Mouse (Mus musculus) G1E-ER4 (cell line): ENCODE data around the gene Gm44502. TPM values are rescaled to one million over a fixed set of nuclear protein-coding genes. Genes with fewer than 3 reads are reported as not detected.

ENCODE experiments used
- GATA1 ChIP-seq: IDR thresholded peaks from one replicate; pipeline ENCODE4 v1.8.0; 2012; ENCODE audit warnings: low read length, inconsistent platforms
- polyA plus RNA-seq: library from polyadenylated mRNA; stranded (reverse); fragments of >175 nt; gene quantifications from 2 replicates; pipeline ENCODE4 v1.2.3, GENCODE M21; 2012

The Gm44502 gene
- polyA plus RNA-seq = 0.45 and 1.3 TPM in 2 replicates

GRCm38 (mm10) chr15:89429352-89430221 lies at the start of gene Gm44502, which contains the start of the genes C730034F03Rik and Chkb:
TSS of gene Gm44502 (minus strand) at chr15:89429696.
TSS of gene C730034F03Rik (plus strand) at chr15:89429589.
TSS of gene Chkb (minus strand) at chr15:89429908.
- no peak for TF ChIP-seq GATA1

DNA sequence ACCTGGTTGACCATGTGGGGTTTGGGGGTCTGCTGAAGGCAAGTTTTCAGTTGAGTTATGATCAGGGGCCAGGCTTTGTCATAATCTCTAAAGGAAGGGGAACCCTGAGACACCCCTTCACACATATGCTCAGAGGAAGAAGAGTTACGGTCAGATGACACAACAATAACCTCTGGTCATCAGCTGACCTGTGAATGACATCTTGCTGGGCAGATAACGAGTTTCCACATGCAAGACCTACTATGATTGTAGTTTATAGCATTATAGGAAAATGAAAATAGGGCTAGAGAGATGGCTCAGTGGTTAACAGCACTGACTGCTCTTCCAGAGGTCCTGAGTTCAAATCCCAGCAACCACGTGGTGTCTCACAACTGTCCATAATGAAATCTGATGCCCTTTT lies 49.1 kb upstream of the Gm44502 start:
- TF ChIP-seq GATA1 = no peak

DNA sequence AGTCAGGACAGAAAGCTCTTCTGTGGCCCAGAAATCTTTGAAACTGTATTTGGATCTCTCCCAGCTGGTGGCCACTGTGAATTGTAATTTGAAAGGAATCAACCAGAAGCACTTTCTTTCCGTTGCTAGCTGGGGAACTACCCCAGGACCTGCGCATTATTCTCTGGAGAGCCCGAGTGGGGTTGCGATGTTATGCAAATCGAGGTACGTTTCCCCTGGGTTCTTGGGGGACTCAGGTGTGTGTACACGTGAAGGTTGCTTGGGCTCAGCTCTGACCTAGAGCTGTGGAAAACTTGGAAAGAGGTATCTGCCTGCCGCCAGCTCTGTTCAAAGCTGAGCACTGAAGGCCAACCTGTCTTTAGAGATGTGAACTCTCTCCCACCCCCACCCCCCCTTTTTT lies 48.3 kb upstream of the Gm44502 start:
- no peak for TF ChIP-seq GATA1

DNA sequence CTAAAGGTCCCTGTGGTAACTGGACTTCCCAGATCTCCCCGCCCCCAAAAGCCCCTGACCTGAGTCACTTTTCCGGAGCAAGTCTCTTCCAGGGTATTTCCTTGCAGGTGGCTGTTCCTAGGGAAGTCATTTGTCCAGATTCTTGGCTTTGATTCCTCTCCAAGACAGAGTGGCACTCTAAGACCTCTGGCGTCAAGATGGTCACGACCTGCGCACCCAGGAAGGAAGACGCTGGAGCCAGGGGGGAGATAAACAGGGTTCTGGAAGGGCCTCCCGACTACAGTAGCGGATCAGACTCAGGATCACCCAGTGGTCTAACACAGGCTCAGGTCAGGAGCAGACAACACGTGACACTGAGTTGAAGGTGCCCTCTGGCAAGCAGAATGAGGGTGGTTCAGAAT lies 47.6 kb upstream of the Gm44502 start, which contains the start of gene Arsa:
Arsa (minus strand) TSS at position 335 of the 401 bp plus-strand sequence.
- no peak for TF ChIP-seq GATA1

- TF ChIP-seq GATA1 = no peak
Measured at GRCm38 (mm10) chr15:89476475-89476815, 46.9 kb upstream of the Gm44502 start.

DNA sequence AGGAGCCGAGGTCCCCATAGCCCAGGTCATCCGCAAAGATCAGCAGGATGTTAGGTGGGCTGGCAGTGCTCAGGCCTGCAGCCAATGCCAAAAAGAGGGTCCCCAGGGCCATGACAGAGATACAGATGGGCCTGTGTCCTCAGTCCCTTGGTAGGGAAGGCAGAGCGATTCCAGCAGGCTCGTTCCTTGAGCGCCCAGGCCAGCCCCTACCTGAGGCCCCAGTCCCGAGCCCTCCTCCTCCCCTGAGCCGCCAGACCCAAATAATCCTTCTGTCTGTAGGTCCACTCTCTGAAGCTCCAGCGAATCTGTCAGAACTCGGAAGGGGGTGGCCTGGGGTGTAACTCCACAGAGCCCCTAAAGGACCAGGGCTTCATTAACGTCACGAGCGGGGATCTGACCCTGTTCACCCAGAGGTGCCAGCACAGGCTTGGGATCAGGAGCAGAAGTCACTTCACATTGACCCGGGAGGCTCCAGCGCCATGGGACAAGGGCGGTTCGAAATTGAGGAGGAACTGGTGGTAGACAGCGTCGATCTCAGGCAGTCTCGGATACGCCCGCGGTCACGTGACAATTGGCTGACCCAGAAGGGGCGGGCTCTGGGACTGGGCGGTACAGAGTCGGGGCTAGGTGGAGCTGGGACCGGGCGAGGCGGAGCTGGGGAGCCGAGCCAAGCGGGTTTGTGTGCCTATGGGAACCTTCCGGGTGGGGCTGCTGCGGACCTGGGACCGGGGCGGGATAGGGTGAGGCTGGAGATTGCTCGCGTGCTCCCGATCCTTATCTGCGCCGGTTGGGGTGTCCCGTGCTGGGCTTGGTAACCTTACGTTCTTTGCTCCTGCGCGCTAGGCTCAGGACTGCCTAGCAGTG lies 46.3 kb upstream of the Gm44502 start:
- peak; percentile 27 for TF ChIP-seq GATA1

GRCm38 (mm10) chr15:89475293-89475600 lies 45.8 kb upstream of the Gm44502 start:
- no peak for TF ChIP-seq GATA1

DNA sequence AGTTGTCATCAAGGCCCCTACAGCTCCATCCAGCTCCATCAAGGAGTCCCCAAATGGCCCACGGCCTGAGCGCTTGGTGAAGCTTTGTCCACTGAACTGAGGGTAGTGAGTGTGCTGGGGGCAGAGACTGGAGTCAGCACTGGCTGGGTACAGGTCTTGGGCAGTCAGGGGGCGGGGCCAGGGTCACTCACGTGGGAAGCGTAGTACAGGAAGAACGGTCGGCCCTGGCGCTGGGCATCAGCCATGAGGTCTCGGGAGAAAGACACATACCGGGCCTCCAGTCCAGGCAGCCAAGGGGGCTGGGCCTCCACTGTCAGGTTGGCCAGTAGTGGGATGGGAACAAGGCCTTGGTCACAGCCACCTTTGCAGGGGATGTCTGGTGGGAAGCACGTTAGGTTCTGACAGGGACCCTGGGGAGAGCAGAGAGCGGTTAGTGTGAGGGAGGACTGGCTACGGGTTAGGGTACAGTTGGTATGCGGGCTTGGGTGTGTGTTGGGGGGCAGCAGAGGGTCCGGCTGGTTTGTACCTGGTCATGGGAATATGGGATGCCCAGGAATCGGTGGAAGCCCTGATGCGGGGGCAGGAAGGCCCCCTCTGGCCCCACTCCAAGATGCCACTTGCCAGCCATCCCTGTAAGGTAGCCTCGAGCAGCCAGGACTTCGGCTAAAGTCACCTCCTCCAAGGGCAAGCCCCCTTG lies 45.2 kb upstream of the Gm44502 start:
- TF ChIP-seq GATA1 = no peak

DNA sequence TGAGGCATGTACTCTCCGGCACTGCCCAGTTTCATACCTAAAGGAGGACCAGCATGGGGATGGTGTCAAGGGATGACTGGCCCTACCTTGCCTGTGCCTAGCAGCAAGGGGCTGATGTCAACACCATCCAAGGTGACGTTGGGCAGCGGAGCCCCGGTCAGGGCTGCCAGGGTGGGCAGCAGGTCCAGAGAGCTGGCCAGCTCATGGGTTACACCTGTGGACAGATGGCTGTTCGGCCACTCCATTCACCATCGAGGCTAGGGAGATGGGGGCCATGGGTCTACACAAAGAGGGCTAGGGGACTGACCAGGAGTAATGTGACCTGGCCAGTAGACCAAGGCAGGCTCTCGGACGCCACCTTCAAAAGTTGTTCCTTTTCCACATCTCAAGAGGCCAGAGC lies 44.4 kb upstream of the Gm44502 start:
- TF ChIP-seq GATA1 = no peak

DNA sequence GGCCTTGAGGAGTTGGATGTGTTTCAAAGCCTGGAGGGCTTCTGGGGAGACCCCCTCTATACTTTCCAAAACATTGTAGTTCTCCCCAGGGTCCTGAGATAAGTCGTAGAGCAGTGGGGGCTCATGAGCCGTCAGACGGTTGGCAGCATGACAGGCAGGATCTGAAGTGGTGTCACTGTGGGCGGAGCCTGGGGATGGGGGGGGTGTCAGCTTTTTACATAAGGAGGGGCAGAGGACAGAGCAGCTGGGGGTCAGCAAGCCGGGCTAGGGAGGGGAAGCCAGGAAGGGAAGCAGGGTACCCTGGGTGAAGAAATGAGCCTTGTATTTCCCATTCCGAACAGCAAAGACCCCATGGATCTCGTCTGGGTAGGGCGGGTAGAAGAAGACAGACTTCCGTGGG lies 43.9 kb upstream of the Gm44502 start:
- TF ChIP-seq GATA1 = no peak

- TF ChIP-seq GATA1 = no peak
Measured at GRCm38 (mm10) chr15:89471476-89471875, 42.0 kb upstream of the Gm44502 start.

DNA sequence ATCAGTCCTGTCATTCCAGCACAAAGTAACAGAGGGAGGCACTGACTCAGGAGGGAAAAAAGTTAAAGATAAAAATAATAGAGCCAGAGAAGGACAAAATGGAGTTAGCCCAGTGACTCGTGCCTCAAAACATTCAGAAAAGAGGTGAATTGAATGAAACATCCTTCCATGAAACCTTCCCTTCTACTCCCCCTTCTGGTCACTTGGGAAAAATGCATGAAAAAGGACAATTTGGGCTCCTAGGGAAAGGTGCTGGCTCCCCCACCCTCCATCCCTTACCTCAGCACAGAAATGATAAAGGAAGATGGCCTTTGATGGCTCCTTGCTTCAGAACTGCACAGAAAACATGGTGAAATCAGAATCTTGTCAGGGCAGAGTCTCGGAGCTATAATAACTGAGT lies 39.1 kb upstream of the Gm44502 start:
- TF ChIP-seq GATA1 = no peak

DNA sequence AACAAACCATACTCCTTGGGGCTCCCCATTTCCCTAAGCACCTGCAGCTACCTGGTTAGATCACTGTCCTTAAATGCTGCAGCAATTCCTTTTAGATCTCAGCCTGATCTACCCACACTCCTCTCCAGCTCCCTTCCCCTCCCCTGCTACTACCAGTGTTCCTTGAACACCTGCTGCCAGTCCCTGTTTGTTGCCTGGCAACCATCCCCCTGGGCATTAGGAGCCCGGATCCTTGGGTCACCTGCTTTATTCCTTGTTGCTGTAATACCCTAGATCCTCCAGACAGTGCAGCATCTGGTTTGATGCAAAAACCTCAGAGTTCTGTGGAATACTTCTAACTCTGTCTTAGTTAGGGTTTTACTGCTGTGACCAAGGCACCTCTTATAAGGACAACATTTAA lies 35.6 kb upstream of the Gm44502 start:
- TF ChIP-seq GATA1 = no peak

GRCm38 (mm10) chr15:89463334-89464235 lies 34.1 kb upstream of the Gm44502 start:
- TF ChIP-seq GATA1 = no peak

DNA sequence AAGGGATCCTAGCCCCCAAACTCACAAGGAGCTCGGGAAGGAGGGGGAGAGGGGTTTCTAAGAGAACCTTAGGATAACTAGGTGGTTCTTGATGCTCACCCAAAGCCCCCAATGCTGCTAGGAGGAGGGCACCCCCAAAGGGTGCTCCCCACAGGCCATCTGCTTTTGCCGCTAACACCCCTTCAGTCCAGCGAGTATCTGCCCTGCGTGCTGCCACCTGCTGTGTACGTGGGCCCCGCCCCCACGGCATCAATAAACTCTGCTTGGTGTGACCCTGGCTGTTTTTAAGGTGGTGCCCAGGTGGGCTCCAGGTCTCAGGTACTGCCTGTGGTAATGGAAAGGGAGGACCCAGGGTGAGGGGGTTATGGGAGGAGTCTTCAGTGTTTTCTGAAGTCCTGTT lies 32.7 kb upstream of the Gm44502 start:
- TF ChIP-seq GATA1 = no peak
